Mouse (Mus musculus) hindbrain, embryonic 16.5 days (tissue): Measurements from ENCODE around the gene Myo9a. TPM values are rescaled to one million over a fixed set of nuclear protein-coding genes. Genes with fewer than 3 reads are reported as not detected.
A peak's percentile ranks its signal among the peaks of the same experiment; 100 is the strongest.

Experiments
- ATAC-seq: fragments of 200-750 bp; cut with Nextera tagmentation; 2 replicates; pipeline ENCODE4 v1.8.0; 2017; ENCODE audit warnings: moderate TSS enrichment, moderate library complexity
- H3K27ac ChIP-seq: fragments of 300-500 bp; sonication (generic); 2 replicates; pipeline ENCODE4 v1.5.1; 2014; ENCODE audit warnings: low read depth, mild to moderate bottlenecking, control low read depth, low read length, moderate library complexity
- H3K27me3 ChIP-seq: fragments of 300-500 bp; sonication (generic); replicated peaks from 2 replicates; pipeline ENCODE4 v1.6.1; 2014; ENCODE audit warnings: low read length; ENCODE audit not compliant: control insufficient read depth, insufficient read depth
- H3K36me3 ChIP-seq: fragments of 300-500 bp; sonication (generic); 2 replicates; pipeline ENCODE4 v1.6.1; 2014; ENCODE audit warnings: mild to moderate bottlenecking, low read length, moderate library complexity, mixed read lengths; ENCODE audit not compliant: control insufficient read depth, insufficient read depth
- H3K4me1 ChIP-seq: fragments of 300-500 bp; sonication (generic); 2 replicates; pipeline ENCODE4 v1.6.1; 2014; ENCODE audit warnings: low read depth, low read length; ENCODE audit not compliant: control insufficient read depth, insufficient read depth
- H3K4me2 ChIP-seq: fragments of 300-500 bp; sonication (generic); 2 replicates; pipeline ENCODE4 v1.6.1; 2014; ENCODE audit warnings: mild to moderate bottlenecking, low read length, control low read depth, moderate library complexity
- H3K4me3 ChIP-seq: fragments of 300-500 bp; sonication (generic); 2 replicates; pipeline ENCODE4 v1.5.1; 2014; ENCODE audit warnings: mild to moderate bottlenecking, low read length, control low read depth, moderate library complexity
- H3K9ac ChIP-seq: fragments of 300-500 bp; sonication (generic); 2 replicates; pipeline ENCODE4 v1.6.1; 2014; ENCODE audit warnings: low read depth, mild to moderate bottlenecking, control low read depth, low read length, moderate library complexity
- H3K9me3 ChIP-seq: fragments of 300-500 bp; sonication (generic); 2 replicates; pipeline ENCODE4 v1.6.1; 2014; ENCODE audit warnings: mild to moderate bottlenecking, low read length, moderate library complexity; ENCODE audit not compliant: control insufficient read depth
- WGBS: fragments of 180-500 bp; shearing (Covaris S2); extraction: QIAGEN DNeasy Blood & Tissue Kit; methylation state at CpG from one replicate; pipeline ENCODE4 v1.1.7; 2014; 5-methylcytosine and 5-hydroxymethylcytosine counted together
- polyA plus RNA-seq: library from polyadenylated mRNA; unstranded; fragments of >200 nt; fragmentation: Nextera tagmentation; extraction: Ambion mirVana; gene quantifications from 2 replicates; pipeline ENCODE4 v1.2.1, GENCODE M21; 2015

Gene Myo9a
- 23.2 and 24.9 TPM in 2 replicates for polyA plus RNA-seq

GRCm38 (mm10) chr9:59750267-59751065 is at the start of gene Myo9a, which contains the start of gene Senp8:
TSS of gene Myo9a (plus strand) at chr9:59750896.
TSS of gene Senp8 (minus strand) at chr9:59750710.
- under 1% methylated on average over 51 of the region's 59 CpGs for WGBS
- Histone ChIP-seq H3K9ac (peak within 1 kb of the TSS; percentile 88), H3K36me3 (no peaks in the 10 kb centered on the region), H3K27me3 (no peaks in the 10 kb centered on the region), H3K4me2 (peak within 1 kb of the TSS; percentile 62), H3K4me1 (peaks cover 6% of the 10 kb centered on the region), H3K9me3 (no peaks in the 10 kb centered on the region), H3K4me3 (peak within 1 kb of the TSS; percentile 86), H3K27ac (peak within 1 kb of the TSS; percentile 91)
- ATAC-seq: peak; percentile 94

GRCm38 (mm10) chr9:59701094-59701493 is 49.6 kb upstream of the Myo9a start:
- Histone ChIP-seq H3K27me3 (no peaks in the 10 kb centered on the region), H3K4me1 (no peaks in the 10 kb centered on the region), H3K9ac (no peak overlapping the region), H3K36me3 (no peaks in the 10 kb centered on the region), H3K4me2 (no peak overlapping the region), H3K9me3 (no peaks in the 10 kb centered on the region), H3K4me3 (no peak overlapping the region), H3K27ac (no peak overlapping the region)
- no peak for ATAC-seq
- 69% methylated on average over 7 of the region's 7 CpGs for WGBS

DNA sequence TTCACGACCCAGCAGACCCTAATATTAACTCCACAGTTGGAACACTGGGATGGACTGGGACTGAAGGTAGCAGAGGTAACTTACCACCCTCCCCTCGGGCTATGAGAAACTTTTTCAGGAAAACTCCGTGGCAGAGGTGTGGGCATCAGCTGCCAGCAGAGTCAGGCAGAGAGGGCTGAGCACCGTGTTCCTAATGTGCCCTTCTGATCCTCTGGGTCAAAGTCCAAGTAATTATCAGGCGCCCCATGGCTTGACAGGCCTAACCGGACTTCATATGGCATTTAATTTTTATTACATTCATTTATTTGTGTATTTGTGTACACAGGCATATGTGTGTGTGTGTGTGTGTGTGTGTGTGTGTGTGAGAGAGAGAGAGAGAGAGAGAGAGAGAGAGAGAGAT is 47.6 kb upstream of the Myo9a start:
- H3K4me3 ChIP-seq: no peak overlapping the region
- H3K27ac ChIP-seq: no peak overlapping the region
- WGBS: 74% methylated on average over 6 of the region's 6 CpGs
- no peaks in the 10 kb centered on the region for H3K36me3 ChIP-seq
- no peak for ATAC-seq
- no peaks in the 10 kb centered on the region for H3K4me1 ChIP-seq
- H3K9ac ChIP-seq: no peak overlapping the region
- no peaks in the 10 kb centered on the region for H3K27me3 ChIP-seq
- H3K9me3 ChIP-seq: no peaks in the 10 kb centered on the region
- H3K4me2 ChIP-seq: no peak overlapping the region

DNA sequence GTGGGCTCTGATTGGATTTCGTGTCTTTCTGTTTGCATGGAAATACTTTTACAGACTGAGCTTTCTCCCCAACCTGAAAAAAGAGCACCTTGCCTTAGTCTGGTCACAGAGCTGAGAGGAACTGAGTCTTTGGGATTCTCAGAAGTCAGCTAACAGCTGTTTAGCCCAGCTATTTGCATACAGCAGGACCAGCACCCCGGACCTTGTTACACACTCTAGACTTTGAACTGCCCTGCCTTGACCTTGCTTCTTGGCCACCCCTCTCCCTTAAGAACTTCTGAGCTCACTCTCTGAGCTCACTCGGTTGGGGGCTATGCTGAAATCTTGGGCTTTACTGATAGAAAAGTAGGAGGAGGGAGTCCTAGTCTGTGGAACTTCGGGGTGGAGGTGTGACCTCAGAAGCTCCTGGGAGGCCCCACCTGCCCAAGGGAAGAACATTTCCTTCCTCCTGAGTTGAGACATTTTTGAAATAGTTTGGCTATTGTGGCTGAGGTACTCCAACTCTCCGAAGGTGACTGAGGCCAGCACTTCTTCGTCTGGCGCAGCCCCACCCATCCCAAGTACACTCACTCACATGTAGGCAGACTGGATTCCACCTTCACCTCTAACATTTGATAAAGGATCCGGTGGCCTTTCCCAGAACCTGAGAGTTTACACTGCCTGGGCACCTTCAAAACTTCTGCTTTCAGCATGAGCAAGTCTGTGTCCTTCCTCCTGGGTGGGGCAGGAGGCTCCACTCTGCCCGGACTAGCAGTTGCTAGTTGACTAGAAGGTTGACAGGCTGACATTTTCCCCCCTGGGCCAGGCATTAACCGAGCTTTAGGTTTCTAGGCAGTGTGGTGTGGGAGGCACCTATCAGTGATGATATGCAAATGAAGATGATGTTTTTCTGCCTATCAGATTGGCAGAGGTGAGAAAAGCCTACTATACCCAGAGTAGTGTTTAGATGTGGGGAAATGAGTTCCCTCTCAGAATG is 43.6 kb upstream of the Myo9a start:
- Histone ChIP-seq H3K4me3 (no peak overlapping the region), H3K36me3 (no peaks in the 10 kb centered on the region), H3K27ac (no peak overlapping the region), H3K4me1 (no peaks in the 10 kb centered on the region), H3K9ac (no peak overlapping the region), H3K4me2 (no peak overlapping the region), H3K9me3 (no peaks in the 10 kb centered on the region), H3K27me3 (no peaks in the 10 kb centered on the region)
- WGBS: 68% methylated on average over 10 of the region's 10 CpGs
- no peak for ATAC-seq

GRCm38 (mm10) chr9:59709225-59709624 is 41.5 kb upstream of the Myo9a start:
- WGBS: 71% methylated on average over 3 of the region's 3 CpGs

DNA sequence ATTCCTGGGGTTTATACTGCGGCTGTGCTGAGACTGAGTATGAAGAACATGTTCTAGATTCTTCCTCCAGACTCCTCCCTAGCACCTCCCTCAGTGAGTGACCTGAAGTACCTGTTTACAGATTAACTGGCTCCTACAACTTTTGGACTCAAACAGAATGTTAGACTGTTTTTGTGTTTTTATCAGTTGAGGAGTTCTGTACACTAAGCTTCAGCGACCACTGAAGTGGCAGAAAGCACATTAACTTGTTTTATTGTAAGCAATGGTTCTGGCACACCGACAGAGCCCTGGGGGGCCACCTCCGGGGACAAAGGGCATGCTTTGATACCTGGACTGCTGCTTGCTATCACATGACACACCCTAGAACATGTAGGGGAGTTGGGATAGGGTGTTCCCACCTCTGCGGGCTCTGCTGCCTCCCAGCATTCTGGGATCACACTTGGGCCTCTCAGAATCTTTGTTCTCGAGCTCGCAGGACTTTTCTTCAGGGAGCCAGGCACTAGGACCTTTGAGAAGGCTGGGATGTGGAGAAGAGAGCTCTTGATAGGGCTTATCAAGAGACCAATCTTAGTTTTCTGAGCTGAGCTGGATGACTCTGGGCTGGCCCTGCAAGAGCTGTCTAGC is 34.3 kb upstream of the Myo9a start:
- Histone ChIP-seq H3K9me3 (no peaks in the 10 kb centered on the region), H3K36me3 (no peaks in the 10 kb centered on the region), H3K4me2 (no peak overlapping the region), H3K4me1 (no peaks in the 10 kb centered on the region), H3K4me3 (no peak overlapping the region), H3K27ac (no peak overlapping the region), H3K27me3 (no peaks in the 10 kb centered on the region), H3K9ac (no peak overlapping the region)
- no peak for ATAC-seq
- WGBS: 81% methylated on average over 7 of the region's 7 CpGs

More at GRCm38 (mm10) chr9:59709225-59709624, 41.5 kb upstream of the Myo9a start:
- H3K4me1 ChIP-seq: no peaks in the 10 kb centered on the region
- H3K9ac ChIP-seq: no peak overlapping the region
- no peaks in the 10 kb centered on the region for H3K36me3 ChIP-seq
- no peak overlapping the region for H3K4me2 ChIP-seq
- H3K9me3 ChIP-seq: no peaks in the 10 kb centered on the region
- no peak overlapping the region for H3K4me3 ChIP-seq
- ATAC-seq: no peak
- no peak overlapping the region for H3K27ac ChIP-seq
- no peaks in the 10 kb centered on the region for H3K27me3 ChIP-seq

DNA sequence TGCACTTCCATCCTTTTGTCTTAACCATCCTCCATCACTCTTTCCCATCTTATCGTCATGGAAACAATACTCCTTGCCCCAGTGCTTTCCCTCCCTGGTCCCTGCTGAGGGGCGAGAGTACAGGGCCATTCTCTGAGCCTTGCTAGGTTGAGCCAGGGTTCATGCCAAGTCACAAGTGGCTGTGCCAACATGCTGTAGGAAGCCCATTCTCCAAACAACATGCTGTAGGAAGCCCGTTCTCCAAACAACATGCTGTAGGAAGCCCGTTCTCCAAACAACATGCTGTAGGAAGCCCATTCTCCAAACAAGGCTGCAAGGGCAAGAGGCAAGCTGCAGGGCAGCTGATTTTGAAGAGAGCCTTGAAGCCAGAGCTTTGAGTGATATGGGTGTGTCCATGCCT is 32.5 kb upstream of the Myo9a start:
- no peak for ATAC-seq

GRCm38 (mm10) chr9:59721144-59721543 is 29.6 kb upstream of the Myo9a start:
- ATAC-seq: no peak
- peaks cover 11% of the 10 kb centered on the region for H3K4me1 ChIP-seq
- WGBS: 90% methylated on average over 5 of the region's 5 CpGs
- no peaks in the 10 kb centered on the region for H3K36me3 ChIP-seq
- H3K27me3 ChIP-seq: no peaks in the 10 kb centered on the region
- no peak overlapping the region for H3K4me3 ChIP-seq
- H3K9ac ChIP-seq: no peak overlapping the region
- H3K9me3 ChIP-seq: no peaks in the 10 kb centered on the region
- no peak overlapping the region for H3K27ac ChIP-seq
- H3K4me2 ChIP-seq: no peak overlapping the region

More for the DNA sequence above, 32.5 kb upstream of the Myo9a start:
- Histone ChIP-seq H3K36me3 (no peaks in the 10 kb centered on the region), H3K27ac (no peak overlapping the region), H3K4me2 (no peak overlapping the region), H3K4me1 (peaks cover under 1% of the 10 kb centered on the region), H3K9me3 (no peaks in the 10 kb centered on the region), H3K27me3 (no peaks in the 10 kb centered on the region), H3K4me3 (no peak overlapping the region), H3K9ac (no peak overlapping the region)
- WGBS: 82% methylated on average over 4 of the region's 4 CpGs
